Mouse (Mus musculus) c-Kit-positive CD71-positive TER-119-negative erythroid progenitor cells, embryonic 14.5 days (primary cell): Measurements from ENCODE around the gene R3hdm2.

Experiments
- DNase-seq: peaks from one replicate; pipeline ENCODE4 v3.0.0-alpha.2; 2013; ENCODE audit warnings: low read depth

The R3hdm2 gene

DNA sequence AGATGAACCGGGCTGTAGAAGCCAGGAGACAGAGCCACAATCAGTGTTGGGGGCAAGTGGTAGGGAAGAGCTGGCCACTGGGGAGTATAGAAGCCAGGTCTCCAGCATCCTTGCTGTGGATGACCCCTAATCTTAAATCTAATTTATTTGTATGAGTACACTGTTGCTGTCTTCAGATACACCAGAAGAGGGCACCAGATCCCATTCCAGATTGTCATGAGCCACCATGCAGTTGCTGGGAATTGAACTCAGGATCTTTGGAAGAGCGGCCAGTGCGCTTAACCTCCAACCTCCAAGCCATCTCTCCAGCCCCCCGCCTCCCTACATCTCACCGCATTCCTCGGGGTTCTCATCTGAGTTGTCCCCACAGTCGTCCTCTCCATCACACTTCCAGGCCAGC is 166.4 kb downstream of the R3hdm2 start:
- DNase-seq = no peak

DNA sequence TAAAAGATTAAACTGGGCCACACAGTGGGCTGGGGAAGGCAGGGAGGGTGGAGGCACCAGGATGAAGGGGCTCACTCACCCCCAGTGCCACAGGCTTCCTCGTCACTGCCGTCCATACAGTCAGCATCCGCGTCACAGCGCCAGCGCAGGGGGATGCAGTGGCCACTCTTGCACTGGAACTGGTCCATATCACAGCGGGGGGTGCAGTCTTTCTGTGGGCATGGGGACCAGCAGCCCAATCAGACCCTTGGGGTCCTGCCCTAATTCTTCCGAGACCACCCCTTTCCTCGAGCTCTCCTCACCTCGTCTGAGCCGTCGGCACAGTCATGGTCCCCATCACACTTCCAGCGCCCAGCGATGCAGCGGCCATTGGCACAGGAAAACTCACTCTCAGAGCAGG is 168.1 kb downstream of the R3hdm2 start:
- DNase-seq = no peak
